Mouse (Mus musculus) activated CD4-positive, CD25-positive, alpha-beta regulatory T cell, adult 4 months (primary cell): Measurements from ENCODE around the gene Gm20671. TPM values are rescaled to one million over a fixed set of nuclear protein-coding genes. Genes with fewer than 3 reads are reported as not detected.
A peak's percentile ranks its signal among the peaks of the same experiment; 100 is the strongest.
"Not testable (repeated sequence)": the region's sequence is repeated elsewhere in the genome, so short reads cannot be mapped to it uniquely, and the experiment has no call there.

Experiments
- ATAC-seq: one replicate; pipeline ENCODE4 v1.8.0; 2017
- polyA plus RNA-seq, 2 experiments: library from polyadenylated mRNA; unstranded; fragments of 100-300 nt; shearing (Covaris generic); gene quantifications; one replicate each; pipeline ENCODE4 v1.2.1; 2017

The Gm20671 gene
- not detected for polyA plus RNA-seq

DNA sequence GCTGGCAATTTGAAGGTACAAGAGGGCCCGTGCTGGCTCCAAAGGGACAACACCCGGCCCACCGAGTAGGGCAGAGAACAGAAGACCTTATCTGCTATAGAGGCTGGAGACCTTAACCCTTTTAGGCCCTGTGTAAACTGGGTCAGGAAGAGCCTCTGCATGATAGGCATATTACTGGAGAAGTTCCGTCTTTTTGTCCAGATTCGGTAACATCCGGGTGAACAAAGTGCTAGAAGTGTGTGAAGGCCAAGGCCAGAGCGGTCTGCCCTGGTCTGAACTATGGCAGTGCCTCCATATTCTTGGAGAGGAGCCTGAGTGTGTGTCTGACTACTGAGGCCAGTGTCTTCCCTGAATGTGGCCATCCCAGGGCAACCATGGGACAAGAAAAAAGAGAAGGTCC is at the start of gene Gm20671:
Gene Gm20671 (minus strand): TSS at position 101 of the 400 bp plus-strand sequence.
- no peak for ATAC-seq

DNA sequence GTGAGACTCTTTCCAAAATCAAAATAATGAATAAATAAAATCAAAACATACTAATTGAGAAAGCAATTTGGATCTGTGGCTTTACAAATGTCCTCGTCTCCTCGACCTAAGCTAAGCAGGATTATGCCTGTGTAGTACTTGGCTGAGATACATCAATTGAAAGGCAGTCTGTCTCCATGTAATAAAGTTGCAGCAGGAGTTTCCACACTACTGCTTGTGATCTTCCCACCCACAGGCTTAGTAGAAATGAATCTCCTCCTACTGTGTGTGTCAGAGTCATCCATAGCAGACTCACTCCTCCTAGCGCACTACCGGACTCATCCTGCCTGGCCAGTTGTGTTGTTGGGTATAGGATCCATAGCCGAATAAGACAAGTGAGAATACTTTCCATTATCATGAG is 45.4 kb upstream of the Gm20671 start:
- ATAC-seq: no peak

- no peak for ATAC-seq
Measured at GRCm38 (mm10) chr5:32869389-32870024, 42.6 kb upstream of the Gm20671 start.

DNA sequence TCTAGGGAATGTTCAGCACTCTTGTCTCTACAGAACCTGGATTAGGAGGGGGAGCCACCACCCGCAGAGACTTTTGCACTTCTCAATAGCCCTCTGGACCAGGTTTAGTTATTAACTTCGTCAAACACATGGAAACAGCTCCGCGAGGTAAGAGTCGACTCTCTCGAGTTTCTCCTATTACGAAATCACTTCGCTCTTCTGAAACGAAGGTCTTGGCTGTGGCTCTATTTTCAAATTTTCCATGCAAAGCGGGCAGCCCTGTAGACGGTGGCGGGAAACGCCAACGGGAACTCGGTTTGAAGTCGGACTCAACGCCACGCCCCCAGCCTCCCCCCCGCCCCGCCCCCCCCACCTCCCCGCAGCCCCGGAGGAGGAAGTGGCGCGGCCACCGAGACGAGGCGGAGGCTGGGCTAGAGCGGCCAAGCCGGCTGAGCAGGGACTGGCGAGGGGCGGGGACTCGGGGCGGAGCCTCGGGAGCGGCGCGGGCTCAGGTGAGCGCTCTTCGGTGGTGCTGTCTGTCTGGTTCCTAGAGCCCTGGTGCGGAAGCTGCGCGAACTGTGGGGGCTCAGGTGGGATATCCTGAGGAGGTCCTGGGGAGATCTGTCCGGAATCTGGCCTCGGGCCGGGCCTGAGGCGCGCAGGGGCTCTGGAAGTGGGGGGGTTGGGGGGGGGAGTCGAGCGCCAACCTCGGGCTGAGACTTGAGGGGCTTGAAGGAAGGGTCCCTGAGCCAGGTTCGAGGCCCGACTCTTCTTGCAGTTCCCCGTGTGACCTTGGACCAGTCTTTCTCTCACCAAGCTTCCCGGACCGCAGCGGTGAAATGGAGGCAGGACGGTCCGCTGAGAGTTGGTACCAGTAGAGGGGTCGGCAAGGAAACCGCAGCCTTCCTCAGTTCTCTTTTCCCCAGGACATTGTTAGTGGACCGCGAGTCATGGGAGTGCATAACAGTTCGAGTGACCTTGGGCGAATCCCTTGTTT is 36.6 kb upstream of the Gm20671 start, which contains the start of gene Depdc5:
Gene Depdc5 (plus strand): TSS at position 449 of the 976 bp plus-strand sequence.
- ATAC-seq: peak; percentile 99

DNA sequence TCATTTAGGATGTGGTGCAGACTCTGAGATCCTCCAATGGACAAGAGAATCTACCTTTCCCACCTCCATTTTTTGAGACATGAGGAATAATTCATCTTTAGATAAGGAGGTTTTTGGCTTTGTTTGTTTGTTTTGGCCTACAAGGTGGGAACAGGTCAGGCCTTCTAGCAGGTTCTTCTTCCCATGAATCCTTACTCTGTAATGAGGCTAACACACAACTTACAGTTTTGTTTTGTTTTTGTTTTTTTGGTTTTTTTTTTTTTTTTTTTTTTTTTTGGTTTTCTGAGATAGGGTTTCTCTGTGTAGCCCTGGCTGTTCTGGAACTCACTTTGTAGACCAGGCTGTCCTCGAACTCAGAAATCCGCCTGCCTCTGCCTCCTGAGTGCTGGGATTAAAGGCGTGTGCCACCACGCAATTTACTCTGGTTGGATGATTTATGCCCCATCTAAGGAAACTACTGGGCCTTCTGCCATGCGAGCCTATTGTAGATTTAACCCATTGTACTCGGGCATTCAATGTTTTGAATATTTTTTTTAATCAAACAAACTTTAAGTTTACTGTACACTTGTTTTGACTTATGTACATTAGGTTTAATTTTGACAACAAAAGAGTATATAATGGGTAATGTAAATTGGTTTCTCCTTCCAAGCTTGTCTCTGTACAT is 35.7 kb upstream of the Gm20671 start:
- no peak for ATAC-seq

- ATAC-seq: no peak
Measured at GRCm38 (mm10) chr5:32861082-32861481, 34.2 kb upstream of the Gm20671 start.

- ATAC-seq: no peak
Measured at GRCm38 (mm10) chr5:32857781-32858220, 30.9 kb upstream of the Gm20671 start.

DNA sequence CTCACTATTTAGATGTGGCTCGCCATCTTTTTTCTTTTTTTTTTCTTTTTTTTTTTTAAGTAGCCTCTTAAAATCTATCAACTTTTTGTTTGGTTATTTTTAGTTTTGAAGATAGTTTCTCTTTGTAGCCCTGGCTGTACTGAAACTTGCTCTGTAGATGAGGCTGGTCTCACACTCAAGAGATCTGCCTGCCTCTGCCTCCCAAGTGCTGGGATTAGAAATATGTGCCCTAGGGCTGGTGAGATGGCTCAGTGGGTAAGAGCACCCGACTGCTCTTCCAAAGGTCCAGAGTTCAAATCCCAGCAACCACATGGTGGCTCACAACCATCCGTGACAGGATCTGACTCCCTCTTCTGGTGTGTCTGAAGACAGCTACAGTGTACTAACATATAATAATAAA is 28.4 kb upstream of the Gm20671 start:
- not testable (repeated sequence) for ATAC-seq

GRCm38 (mm10) chr5:32854818-32855217 is 27.9 kb upstream of the Gm20671 start:
- ATAC-seq: no peak

GRCm38 (mm10) chr5:32853731-32854507 is 27.0 kb upstream of the Gm20671 start, which contains the start of gene Prr14l:
Prr14l (minus strand) TSS chr5:32854256.
- peak; percentile 91 for ATAC-seq

GRCm38 (mm10) chr5:32852026-32852425 is 25.1 kb upstream of the Gm20671 start:
- no peak for ATAC-seq

GRCm38 (mm10) chr5:32849580-32849979 is 22.7 kb upstream of the Gm20671 start:
- ATAC-seq: not testable (repeated sequence)

DNA sequence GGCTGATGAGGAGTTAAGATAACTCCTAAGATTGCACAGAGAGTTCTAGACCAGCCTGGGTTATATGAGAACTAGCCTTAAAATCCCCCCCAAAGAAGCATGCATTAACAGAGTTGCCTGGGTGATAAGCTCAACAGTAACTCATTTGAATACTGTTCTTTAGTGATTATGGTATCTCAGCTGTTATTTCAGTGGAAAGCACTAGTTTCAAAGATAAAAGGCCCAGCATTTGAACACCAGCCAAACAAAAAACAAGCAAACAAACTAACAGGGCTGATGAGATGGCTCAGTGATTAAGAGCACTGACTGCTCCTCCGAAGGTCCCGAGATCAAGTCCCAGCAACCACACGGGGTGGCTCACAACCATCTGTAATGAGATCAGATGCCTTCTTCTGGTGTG is 22.3 kb upstream of the Gm20671 start:
- no peak for ATAC-seq

DNA sequence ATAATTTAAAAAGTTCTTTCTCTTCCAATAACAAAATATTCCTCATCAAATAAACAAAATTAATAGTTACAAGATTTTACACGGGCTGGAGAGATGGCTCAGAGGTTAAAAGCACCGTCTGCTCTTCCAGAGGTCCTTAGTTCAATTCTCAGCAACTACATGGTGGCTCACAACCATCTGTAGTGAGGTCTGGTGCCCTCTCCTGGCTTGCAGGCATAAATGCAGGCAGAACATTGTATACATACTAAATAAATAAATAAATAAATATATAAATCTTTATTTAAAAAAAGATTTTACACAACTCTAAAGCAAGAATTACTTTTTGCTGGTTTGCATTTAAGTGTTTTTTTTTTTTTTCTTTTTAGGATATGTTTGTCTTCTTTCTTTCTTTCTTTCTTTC is 13.1 kb upstream of the Gm20671 start:
- no peak for ATAC-seq

DNA sequence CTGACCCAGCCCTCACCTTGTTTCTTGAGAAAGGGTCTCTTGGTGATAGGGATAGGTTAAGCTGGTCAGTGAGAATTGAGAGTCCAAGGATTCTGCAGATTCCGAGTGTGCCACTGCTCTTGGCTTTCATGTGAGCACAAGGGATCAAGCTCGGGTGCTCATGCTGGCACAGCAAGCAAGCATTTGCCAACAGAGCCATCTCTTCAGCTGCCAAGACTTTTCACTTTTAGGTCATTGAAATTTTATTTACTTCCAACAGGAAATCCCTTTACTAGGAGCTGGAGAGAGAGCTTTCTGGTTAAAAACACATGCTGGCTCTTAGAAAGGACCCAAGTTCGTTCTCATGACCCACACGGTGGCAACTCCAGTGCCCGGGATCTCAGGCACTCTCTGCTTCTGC is 10.1 kb upstream of the Gm20671 start:
- ATAC-seq: no peak

DNA sequence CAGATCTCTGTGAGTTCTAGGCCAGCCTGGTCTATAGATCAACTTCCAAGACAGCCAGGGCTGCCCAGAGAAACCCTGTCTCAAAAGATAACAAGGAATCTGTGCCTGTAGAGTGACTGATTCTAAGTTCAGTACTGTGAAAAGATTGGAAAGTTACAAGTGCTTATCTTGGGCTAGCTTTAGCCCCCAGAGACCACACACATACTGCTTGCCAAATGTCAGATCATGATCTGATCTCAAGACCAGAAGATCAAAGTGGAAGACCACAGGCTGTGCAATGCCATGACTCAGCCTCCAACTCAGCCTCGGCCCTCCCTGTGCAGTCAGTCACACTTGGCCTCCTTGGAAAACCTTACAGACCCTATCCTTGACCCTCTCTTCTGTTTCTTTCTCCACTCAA is 7.6 kb upstream of the Gm20671 start:
- no peak for ATAC-seq

GRCm38 (mm10) chr5:32830054-32830453 is 3.1 kb upstream of the Gm20671 start:
- no peak for ATAC-seq

DNA sequence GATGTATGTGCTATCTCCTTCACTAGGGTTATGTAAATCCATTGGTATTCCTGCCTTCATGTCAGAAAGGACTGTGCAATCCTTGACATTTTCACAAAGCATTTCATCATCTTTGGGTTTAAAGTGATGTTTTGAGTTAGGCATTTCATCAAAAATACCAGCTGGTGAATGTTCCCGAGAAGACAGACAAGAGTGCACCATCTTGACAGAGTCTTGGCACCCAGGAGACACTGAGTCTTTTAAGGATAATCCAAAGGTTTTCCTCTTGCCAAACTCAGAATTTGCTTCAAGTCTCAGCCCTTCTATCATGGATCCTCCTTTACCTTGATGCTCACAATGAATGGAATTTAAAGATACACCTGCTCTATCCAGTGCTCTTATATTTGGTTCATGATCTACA is 1.9 kb upstream of the Gm20671 start:
- not testable (repeated sequence) for ATAC-seq

DNA sequence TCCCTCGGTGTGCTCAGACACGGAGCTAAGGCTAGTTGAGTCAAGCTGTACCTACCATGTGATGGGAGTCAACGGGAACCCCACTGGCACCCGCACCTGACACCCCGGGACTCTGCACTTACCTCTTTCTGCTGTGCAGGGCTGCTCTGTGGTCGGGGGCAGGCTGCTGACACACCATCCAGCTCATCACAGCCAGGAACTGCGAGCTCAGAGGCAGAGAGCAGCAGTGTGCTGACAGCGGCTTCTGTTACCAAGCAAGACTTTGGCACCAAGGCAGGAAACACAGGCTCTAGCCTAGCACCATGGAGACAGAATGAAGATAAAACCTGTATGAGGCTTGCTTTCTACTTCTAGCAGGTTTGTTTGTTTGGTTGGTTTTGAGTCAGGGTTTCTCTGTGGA is 6.4 kb downstream of the Gm20671 start:
- no peak for ATAC-seq

- ATAC-seq: no peak
Measured at GRCm38 (mm10) chr5:32815396-32815795, 11.5 kb downstream of the Gm20671 start.

- ATAC-seq: not testable (repeated sequence)
Measured at GRCm38 (mm10) chr5:32786454-32786853, 40.5 kb downstream of the Gm20671 start.

GRCm38 (mm10) chr5:32785313-32785915 is 41.5 kb downstream of the Gm20671 start, which contains the start of gene Pisd:
Pisd (minus strand) TSS chr5:32785646.
- peak; percentile 97 for ATAC-seq
